Mouse (Mus musculus): ENCODE measurements around the gene Cadm2.

GRCm38 (mm10) chr16:66969520-66970144 lies 651.1 kb downstream of the Cadm2 start:
- TF ChIP-seq CEBPB (IDR thresholded peaks at IDR 0.05; ENCODE audit: low read depth) (no peak), CTCF (IDR thresholded peaks at IDR 0.05; ENCODE audit: control insufficient read depth, insufficient read depth, insufficient read length) (no peak), MYOD1 (IDR thresholded peaks at IDR 0.05; ENCODE audit: control insufficient read depth, insufficient read length, low read depth) (no peak), USF1 (IDR thresholded peaks at IDR 0.05; ENCODE audit: low read depth) (no peak), MAX (IDR thresholded peaks at IDR 0.05) (no peak), MYOG (IDR thresholded peaks at IDR 0.05; ENCODE audit: control insufficient read depth, extremely low read depth, insufficient read length) (no peak)

All from C2C12 (cell line).